Comparison of ENCODE assay signal across 8 mouse cellular contexts in genomic region chr2:104848235-104849161, GRCm38 (mm10). TPM values are rescaled to one million over a fixed set of nuclear protein-coding genes. Genes with fewer than 3 reads are reported as not detected.
DNase-seq lines count a peak whose midpoint lies in the region; ATAC-seq and TF ChIP-seq lines count a peak whose summit lies in the region.

No protein-coding gene starts in this region.

- DNase-seq in embryo, embryonic 10 days (ENCODE audit: low spot score): peak; percentile 11
- DNase-seq in embryo, embryonic 9.5 days (ENCODE audit: extremely low spot score): no peak
- peak; percentile 80 for DNase-seq in CH12.LX (ENCODE audit: extremely low read depth)
- no peak for DNase-seq in forebrain, postnatal 0 days
- DNase-seq in left cerebral cortex, postnatal 10 days (ENCODE audit: extremely low spot score in 1 of 2, low spot score in 2 of 2): no peak
- DNase-seq in cerebellum, adult 18-20 months: no peak

- H3K27ac ChIP-seq in CH12.LX (ENCODE audit: insufficient read depth, low read depth): peak overlapping the region; percentile 93
- H3K27ac ChIP-seq in forebrain, postnatal 0 days (ENCODE audit: low read depth, low read length): no peak overlapping the region
- no peak overlapping the region for H3K27ac ChIP-seq in limb, embryonic 12.5 days
- H3K27ac ChIP-seq in neural tube, embryonic 12.5 days: no peak overlapping the region

- no peak for TF ChIP-seq CTCF in CH12.LX (conservative IDR thresholded peaks at IDR 0.05 in 1 of 2, IDR thresholded peaks at IDR 0.05 in 1 of 2; ENCODE audit: low read depth in 2 of 2, low read length in 2 of 2)
- TF ChIP-seq CTCF in forebrain, postnatal 0 days (IDR thresholded peaks at IDR 0.05; ENCODE audit: low read depth): no peak

- intact Hi-C loops in left cerebral cortex, postnatal 10 days (cut with DNase I): no loop called here

- peaks cover 9 to 14% of the 10 kb centered on the region in 2 experiments for H3K4me1 ChIP-seq in CH12.LX (ENCODE audit: control insufficient read depth in 1 of 2, insufficient read depth in 2 of 2)
- no peaks in the 10 kb centered on the region for H3K4me1 ChIP-seq in forebrain, postnatal 0 days (ENCODE audit: insufficient read depth)
- peaks cover 19% of the 10 kb centered on the region for H3K4me1 ChIP-seq in limb, embryonic 12.5 days (replicated peaks)
- H3K4me1 ChIP-seq in neural tube, embryonic 12.5 days: peaks cover 8% of the 10 kb centered on the region; the same call in 1 of the 2 replicates

- no peak; the same call in none of the 2 replicates for TF ChIP-seq POLR2A in CH12.LX (IDR thresholded peaks at IDR 0.05; ENCODE audit: low read depth, low read length)

- WGBS in forebrain, postnatal 0 days: 31% methylated on average over 16 of the region's 16 CpGs
- 25% methylated on average over 16 of the region's 16 CpGs for WGBS in limb, embryonic 12.5 days
- 35% methylated on average over 16 of the region's 16 CpGs for WGBS in neural tube, embryonic 12.5 days

- dilution Hi-C loops in CH12.LX (cut with MboI; ENCODE audit: extremely low pct_ligation_motif_present, extremely low pct_unique_long_range_greater_than_20kb, low sequenced_read_pairs): no loop called here

- H3K27me3 ChIP-seq in CH12.LX (replicated peaks): peaks cover 3% of the 10 kb centered on the region
- H3K27me3 ChIP-seq in forebrain, postnatal 0 days (ENCODE audit: insufficient read depth, low read length): 0 out of 2 replicates have a peak, but pooled peaks cover 21% of the 10 kb centered on the region
- H3K27me3 ChIP-seq in limb, embryonic 12.5 days: peaks cover 31% of the 10 kb centered on the region
- H3K27me3 ChIP-seq in neural tube, embryonic 12.5 days (replicated peaks): peaks cover 20% of the 10 kb centered on the region

- in situ Hi-C loops in CH12.LX (cut with MboI; ENCODE audit: low pct_ligation_motif_present, low pct_unique_long_range_greater_than_20kb, low sequenced_read_pairs): no loop called here

- TF ChIP-seq RAD21 in CH12.LX (IDR thresholded peaks at IDR 0.05; ENCODE audit: low read depth, low read length): no peak

- peak overlapping the region; percentile 86 for H3K9ac ChIP-seq in CH12.LX (ENCODE audit: insufficient read depth, low read depth)
- H3K9ac ChIP-seq in forebrain, postnatal 0 days: no peak overlapping the region
- H3K9ac ChIP-seq in limb, embryonic 12.5 days (replicated peaks): peak overlapping the region; percentile 51; the same call in 1 of the 2 replicates
- H3K9ac ChIP-seq in neural tube, embryonic 12.5 days: no peak overlapping the region

- H3K9me3 ChIP-seq in CH12.LX (replicated peaks; ENCODE audit: low read length): no peaks in the 10 kb centered on the region
- H3K9me3 ChIP-seq in forebrain, postnatal 0 days (ENCODE audit: low read length): no peaks in the 10 kb centered on the region
- no peaks in the 10 kb centered on the region for H3K9me3 ChIP-seq in limb, embryonic 12.5 days
- H3K9me3 ChIP-seq in neural tube, embryonic 12.5 days: no peaks in the 10 kb centered on the region

- ATAC-seq in forebrain, postnatal 0 days: no peak
- no peak for ATAC-seq in limb, embryonic 12.5 days (ENCODE audit: insufficient number of reproducible peaks, insufficient read depth, low FRiP score, low TSS enrichment, low read depth)
- no peak for ATAC-seq in neural tube, embryonic 12.5 days (ENCODE audit: low FRiP score, low read depth)

- peaks cover 5 to 27% of the 10 kb centered on the region in 2 experiments for H3K36me3 ChIP-seq in CH12.LX (replicated peaks in 1 of 2; ENCODE audit: control insufficient read depth in 1 of 2, insufficient read depth in 1 of 2, low read length in 1 of 2)
- no peaks in the 10 kb centered on the region; the same call in 1 of the 2 replicates for H3K36me3 ChIP-seq in forebrain, postnatal 0 days (ENCODE audit: insufficient read depth)
- H3K36me3 ChIP-seq in limb, embryonic 12.5 days: no peaks in the 10 kb centered on the region
- no peaks in the 10 kb centered on the region for H3K36me3 ChIP-seq in neural tube, embryonic 12.5 days

- H3K79me2 ChIP-seq in CH12.LX (replicated peaks; ENCODE audit: control insufficient read depth, extremely low read depth, insufficient read depth, poor library complexity, severe bottlenecking): no peaks in the 10 kb centered on the region

- H3K4me2 ChIP-seq in CH12.LX (ENCODE audit: insufficient read depth, low read depth, poor library complexity, severe bottlenecking): peak overlapping the region; percentile 59
- peak overlapping the region; percentile 99 for H3K4me2 ChIP-seq in forebrain, postnatal 0 days (ENCODE audit: low read depth)
- peak overlapping the region; percentile 93 for H3K4me2 ChIP-seq in limb, embryonic 12.5 days
- peak overlapping the region; percentile 96 for H3K4me2 ChIP-seq in neural tube, embryonic 12.5 days (replicated peaks)

- TF ChIP-seq EP300 in CH12.LX (IDR thresholded peaks at IDR 0.05; ENCODE audit: low read length): peak; percentile 80

- H3K4me3 ChIP-seq in CH12.LX (replicated peaks in 1 of 3; ENCODE audit: low read depth in 2 of 3, low read length in 2 of 3, poor library complexity in 1 of 3): peak overlapping the region; percentile 81 to 95 (median 83)
- peak overlapping the region; percentile 55 for H3K4me3 ChIP-seq in forebrain, postnatal 0 days (ENCODE audit: low read depth, low read length)
- peak overlapping the region; percentile 58 for H3K4me3 ChIP-seq in limb, embryonic 12.5 days (replicated peaks)
- no peak overlapping the region for H3K4me3 ChIP-seq in neural tube, embryonic 12.5 days

TF ChIP-seq in CH12.LX, 34 proteins besides CTCF, POLR2A, EP300 and RAD21 (continues in another document):
- TF ChIP-seq MAFK (IDR thresholded peaks at IDR 0.05; ENCODE audit: insufficient replicate concordance, low read length) (peak; percentile 32; the same call in 1 of the 2 replicates), JUN (IDR thresholded peaks at IDR 0.05; ENCODE audit: insufficient read depth, low read depth, low read length) (no peak), RCOR1 (conservative IDR thresholded peaks at IDR 0.05; ENCODE audit: low read depth, low read length) (0 out of 2 replicates have a peak, but pooled peaks have one; percentile 41), ZKSCAN1 (IDR thresholded peaks at IDR 0.05; ENCODE audit: borderline replicate concordance, low read depth, low read length) (no peak), NELFE (IDR thresholded peaks at IDR 0.05; ENCODE audit: low read depth, low read length) (peak; percentile 14; the same call in 1 of the 2 replicates), MYC (IDR thresholded peaks at IDR 0.05; ENCODE audit: low read depth, low read length) (peak; percentile 71), KAT2A (IDR thresholded peaks at IDR 0.05; ENCODE audit: insufficient replicate concordance, low read length) (0 out of 2 replicates have a peak, but pooled peaks have one; percentile 27), E2F4 (IDR thresholded peaks at IDR 0.05; ENCODE audit: insufficient replicate concordance, low read depth, low read length) (no peak), IRF4 (IDR thresholded peaks at IDR 0.05; ENCODE audit: low read depth, low read length) (peak; percentile 74), SIN3A (IDR thresholded peaks at IDR 0.05; ENCODE audit: low read length) (peak; percentile 93), MEF2A (IDR thresholded peaks at IDR 0.05; ENCODE audit: borderline replicate concordance, low read depth, low read length) (peak; percentile 83), NRF1 (IDR thresholded peaks at IDR 0.05; ENCODE audit: low read depth, low read length) (peak; percentile 3; the same call in 1 of the 2 replicates), ZMIZ1 (IDR thresholded peaks at IDR 0.05; ENCODE audit: low read depth, low read length) (no peak; the same call in none of the 2 replicates), BHLHE40 (IDR thresholded peaks at IDR 0.05; ENCODE audit: low read depth, low read length) (peak; percentile 49), MAX (IDR thresholded peaks at IDR 0.05; ENCODE audit: low read length) (peak; percentile 63), CHD2 (IDR thresholded peaks at IDR 0.05; ENCODE audit: low read length) (peak; percentile 45; the same call in 1 of the 2 replicates), MXI1 (IDR thresholded peaks at IDR 0.05; ENCODE audit: low read depth, low read length) (peak; percentile 87; the same call in 1 of the 2 replicates), ZC3H11A (IDR thresholded peaks at IDR 0.05; ENCODE audit: low read depth, low read length) (no peak), JUND (conservative IDR thresholded peaks at IDR 0.05; ENCODE audit: low read depth, low read length) (peak; percentile 52; the same call in 1 of the 2 replicates)

RNA-seq across cellular contexts. Expression of gene Prrg4, which starts 1.2 kb away (rescaled TPM):
- total RNA-seq in CH12.LX (2012; rRNA removed) (18.3 and 21.0 TPM in 2 replicates), CH12.LX (2014; rRNA removed) (24.4 and 24.7 TPM in 2 replicates)
- polyA plus RNA-seq in CH12.LX (2012; ENCODE audit: insufficient read length, low read depth): 11.0 and 13.9 TPM in 2 replicates
- total RNA-seq in forebrain, postnatal 0 days (2014; rRNA removed): 1.2 TPM in 2 replicates
- 0.31 and 1.1 TPM in 2 replicates for polyA plus RNA-seq in forebrain, postnatal 0 days (2015; fragmentation: Nextera tagmentation; extraction: Ambion mirVana)
- polyA plus RNA-seq in limb, embryonic 12.5 days (2016; fragmentation: Nextera tagmentation; extraction: Ambion mirVana): 1.1 and 1.2 TPM in 2 replicates
- polyA plus RNA-seq in neural tube, embryonic 12.5 days (2016; fragmentation: Nextera tagmentation; extraction: Ambion mirVana): 0.35 and 0.46 TPM in 2 replicates
- under 1 TPM; 0.30 to 0.41 TPM for total RNA-seq in left cerebral cortex, postnatal 10 days (2021)

RNA-seq across cellular contexts. Expression of gene Ccdc73, which starts 19.1 kb away (rescaled TPM):
- total RNA-seq in CH12.LX (2012; rRNA removed) (1.8 and 5.1 TPM in 2 replicates), CH12.LX (2014; rRNA removed) (2.2 TPM in 1 of 2 replicates, not detected in the other)
- 0.97 and 2.2 TPM in 2 replicates for polyA plus RNA-seq in CH12.LX (2012; ENCODE audit: insufficient read length, low read depth)
- not detected in 2 replicates for total RNA-seq in forebrain, postnatal 0 days (2014; rRNA removed)
- polyA plus RNA-seq in forebrain, postnatal 0 days (2015; fragmentation: Nextera tagmentation; extraction: Ambion mirVana): 3.9 and 4.8 TPM in 2 replicates
- 8.2 and 9.1 TPM in 2 replicates for polyA plus RNA-seq in limb, embryonic 12.5 days (2016; fragmentation: Nextera tagmentation; extraction: Ambion mirVana)
- polyA plus RNA-seq in neural tube, embryonic 12.5 days (2016; fragmentation: Nextera tagmentation; extraction: Ambion mirVana): 7.7 and 9.5 TPM in 2 replicates
- 1 to 10 TPM; 1.4 to 2.5 TPM for total RNA-seq in left cerebral cortex, postnatal 10 days (2021)

RNA-seq across cellular contexts. Expression of gene Qser1, which starts 31.9 kb away (rescaled TPM):
- total RNA-seq in CH12.LX (2012; rRNA removed) (3.3 and 3.7 TPM in 2 replicates), CH12.LX (2014; rRNA removed) (6.3 and 6.8 TPM in 2 replicates)
- 9.5 and 10.2 TPM in 2 replicates for polyA plus RNA-seq in CH12.LX (2012; ENCODE audit: insufficient read length, low read depth)
- total RNA-seq in forebrain, postnatal 0 days (2014; rRNA removed): 10.8 and 14.1 TPM in 2 replicates
- 2.4 and 3.4 TPM in 2 replicates for polyA plus RNA-seq in forebrain, postnatal 0 days (2015; fragmentation: Nextera tagmentation; extraction: Ambion mirVana)
- 10.3 and 12.9 TPM in 2 replicates for polyA plus RNA-seq in limb, embryonic 12.5 days (2016; fragmentation: Nextera tagmentation; extraction: Ambion mirVana)
- 7.6 and 8.7 TPM in 2 replicates for polyA plus RNA-seq in neural tube, embryonic 12.5 days (2016; fragmentation: Nextera tagmentation; extraction: Ambion mirVana)
- 10 to 100 TPM; 11.7 to 12.9 TPM for total RNA-seq in left cerebral cortex, postnatal 10 days (2021)

Comparison
In these comparisons a context has a peak if more than half of its experiments do, and no peak if none do; other contexts are left out.
1. DNase-seq: peak in embryo, embryonic 10 days (single experiment) and CH12.LX (single experiment); none in embryo, embryonic 9.5 days (single experiment), forebrain, postnatal 0 days (single experiment), left cerebral cortex, postnatal 10 days (0 of 2) and cerebellum, adult 18-20 months (0 of 2).
2. H3K9ac ChIP-seq: peak in CH12.LX (single experiment) and limb, embryonic 12.5 days (single experiment); none in forebrain, postnatal 0 days (single experiment) and neural tube, embryonic 12.5 days (single experiment).
3. Peak in every context shown above with its lines, with median percentiles within 50 percentile points of each other: H3K4me2 ChIP-seq.